Mouse (Mus musculus): ENCODE results near the gene Gsk3b. TPM values are rescaled to one million over a fixed set of nuclear protein-coding genes. Genes with fewer than 3 reads are reported as not detected.
"Not testable (repeated sequence)": the region's sequence is repeated elsewhere in the genome, so short reads cannot be mapped to it uniquely, and the experiment has no call there.

Gsk3b gene
- total RNA-seq, 2 experiments from 2014 or later = 52.5 to 69.5 TPM

GRCm38 (mm10) chr16:38100569-38100968 is 11.8 kb downstream of the Gsk3b start:
- no peak for DNase-seq

GRCm38 (mm10) chr16:38105453-38105852 is 16.7 kb downstream of the Gsk3b start:
- DNase-seq = no peak

- no peak for DNase-seq
These were observed 17.7 kb downstream of the Gsk3b start for GRCm38 (mm10) chr16:38106542-38106941.

GRCm38 (mm10) chr16:38110001-38110400 is 21.2 kb downstream of the Gsk3b start:
- DNase-seq = no peak

- no peak for DNase-seq
These were observed 21.8 kb downstream of the Gsk3b start for GRCm38 (mm10) chr16:38110575-38110974.

GRCm38 (mm10) chr16:38114074-38114473 is 25.3 kb downstream of the Gsk3b start:
- DNase-seq = no peak

GRCm38 (mm10) chr16:38117909-38118308 is 29.1 kb downstream of the Gsk3b start:
- not testable (repeated sequence) for DNase-seq

GRCm38 (mm10) chr16:38118723-38119122 is 29.9 kb downstream of the Gsk3b start:
- no peak for DNase-seq

GRCm38 (mm10) chr16:38119286-38119685 is 30.5 kb downstream of the Gsk3b start:
- DNase-seq = no peak

GRCm38 (mm10) chr16:38129171-38129570 is 40.4 kb downstream of the Gsk3b start:
- no peak for DNase-seq

GRCm38 (mm10) chr16:38131041-38131440 is 42.2 kb downstream of the Gsk3b start:
- no peak for DNase-seq

- peak; percentile 44 for DNase-seq
These were observed 43.0 kb downstream of the Gsk3b start for GRCm38 (mm10) chr16:38131756-38132155.

GRCm38 (mm10) chr16:38132210-38132609 is 43.4 kb downstream of the Gsk3b start:
- no peak for DNase-seq

- peak; percentile 44 for DNase-seq
These were observed 48.5 kb downstream of the Gsk3b start for GRCm38 (mm10) chr16:38137296-38137695.

GRCm38 (mm10) chr16:38144898-38145297 is 56.1 kb downstream of the Gsk3b start:
- no peak for DNase-seq

GRCm38 (mm10) chr16:38150555-38150954 is 61.8 kb downstream of the Gsk3b start:
- no peak for DNase-seq

GRCm38 (mm10) chr16:38157854-38158622 is 69.2 kb downstream of the Gsk3b start:
- DNase-seq = peak; percentile 22

- no peak for DNase-seq
These were observed 73.2 kb downstream of the Gsk3b start for GRCm38 (mm10) chr16:38162019-38162418.

- no peak for DNase-seq
These were observed 76.2 kb downstream of the Gsk3b start for GRCm38 (mm10) chr16:38164811-38165591.

- DNase-seq = no peak
These were observed 80.2 kb downstream of the Gsk3b start for GRCm38 (mm10) chr16:38168971-38169370.

GRCm38 (mm10) chr16:38179150-38179549 is 90.3 kb downstream of the Gsk3b start:
- DNase-seq = no peak

- no peak for DNase-seq
These were observed 92.6 kb downstream of the Gsk3b start for GRCm38 (mm10) chr16:38181421-38181820.

GRCm38 (mm10) chr16:38184657-38185269 is 96.0 kb downstream of the Gsk3b start:
- peak; percentile 21 for DNase-seq

Data from adrenal gland, postnatal 10 days (tissue).